Comparison of ENCODE assay signal across 13 mouse cellular contexts in genomic region chr13:111099252-111099651, GRCm38 (mm10).
DNase-seq lines count a peak whose midpoint lies in the region; ATAC-seq and TF ChIP-seq lines count a peak whose summit lies in the region.
"Had no signal": no experiment of that assay in that cellular context is flagged by ENCODE, and none has a peak within 500 bp of the region (broad histone marks: within the 10 kb centered on the region; RNA-seq: fewer than 3 reads in every experiment).

No protein-coding gene starts in this region.

- H3K4me3 ChIP-seq in lung, embryonic 14.5 days (ENCODE audit: low read depth, low read length), result no peak overlapping the region
- no peak overlapping the region for H3K4me3 ChIP-seq in heart, postnatal 0 days (ENCODE audit: low read depth, low read length)
- H3K4me3 ChIP-seq: limb, embryonic 13.5 days; midbrain, embryonic 12.5 days had no signal

- H3K36me3 ChIP-seq in lung, embryonic 14.5 days (ENCODE audit: insufficient read depth), result no peaks in the 10 kb centered on the region
- H3K36me3 ChIP-seq in heart, postnatal 0 days (replicated peaks; ENCODE audit: control insufficient read depth, insufficient read depth, low read length), result no peaks in the 10 kb centered on the region
- H3K36me3 ChIP-seq: G1E; limb, embryonic 13.5 days; midbrain, embryonic 12.5 days had no signal

- no peaks in the 10 kb centered on the region for H3K4me1 ChIP-seq in lung, embryonic 14.5 days (ENCODE audit: insufficient read depth)
- H3K4me1 ChIP-seq in heart, postnatal 0 days (ENCODE audit: control insufficient read depth, insufficient read depth), result no peaks in the 10 kb centered on the region
- H3K4me1 ChIP-seq: limb, embryonic 13.5 days; midbrain, embryonic 12.5 days had no signal

- no peak; the same call in 1 of the 2 replicates for ATAC-seq in lung, embryonic 14.5 days (ENCODE audit: insufficient read depth)
- peak; percentile 78 for ATAC-seq in heart, postnatal 0 days (ENCODE audit: insufficient read depth, low read depth)
- ATAC-seq: forebrain, embryonic 16.5 days; intestine, postnatal 0 days had no signal

- TF ChIP-seq CTCF in lung, embryonic 14.5 days (IDR thresholded peaks at IDR 0.05; ENCODE audit: low read depth), result no peak
- no peak for TF ChIP-seq CTCF in heart, postnatal 0 days (IDR thresholded peaks at IDR 0.05; ENCODE audit: low read depth)

- H3K4me2 ChIP-seq in lung, embryonic 14.5 days, result no peak overlapping the region
- H3K4me2 ChIP-seq in heart, postnatal 0 days (ENCODE audit: low read depth, low read length), result peak overlapping the region; percentile 15; the same call in 1 of the 2 replicates
- H3K4me2 ChIP-seq: limb, embryonic 13.5 days; midbrain, embryonic 12.5 days had no signal

- no peak for TF ChIP-seq EP300 in heart, postnatal 0 days (IDR thresholded peaks at IDR 0.05; ENCODE audit: low read depth)

- H3K9me3 ChIP-seq in lung, embryonic 14.5 days (ENCODE audit: low read depth, low read length), result no peaks in the 10 kb centered on the region
- H3K9me3 ChIP-seq in heart, postnatal 0 days (replicated peaks; ENCODE audit: control insufficient read depth, low read length), result no peaks in the 10 kb centered on the region
- H3K9me3 ChIP-seq: G1E; limb, embryonic 13.5 days; midbrain, embryonic 12.5 days had no signal

- no peak overlapping the region for H3K9ac ChIP-seq in lung, embryonic 14.5 days
- no peak overlapping the region for H3K9ac ChIP-seq in heart, postnatal 0 days (replicated peaks; ENCODE audit: low read depth, low read length)
- H3K9ac ChIP-seq: limb, embryonic 13.5 days; midbrain, embryonic 12.5 days had no signal

- WGBS in lung, embryonic 14.5 days, result 76% methylated on average over 6 of the region's 6 CpGs
- 30% methylated on average over 6 of the region's 6 CpGs for WGBS in heart, postnatal 0 days

- no peaks in the 10 kb centered on the region for H3K27me3 ChIP-seq in lung, embryonic 14.5 days (ENCODE audit: insufficient read depth, low read length)
- no peaks in the 10 kb centered on the region for H3K27me3 ChIP-seq in heart, postnatal 0 days (ENCODE audit: control insufficient read depth, insufficient read depth, low read length)
- H3K27me3 ChIP-seq: limb, embryonic 13.5 days; midbrain, embryonic 12.5 days had no signal

- H3K27ac ChIP-seq in lung, embryonic 14.5 days (ENCODE audit: low read depth), result no peak overlapping the region
- H3K27ac ChIP-seq in heart, postnatal 0 days (ENCODE audit: low read depth), result no peak overlapping the region
- H3K27ac ChIP-seq: limb, embryonic 13.5 days; midbrain, embryonic 12.5 days had no signal

- peak; percentile 15 for DNase-seq in lung, embryonic 14.5 days
- DNase-seq in lung, postnatal 4 days, result no peak
- DNase-seq in frontal cortex, postnatal 14 days (ENCODE audit: low spot score in 2 of 2), result peak; percentile 23 to 29
- DNase-seq in heart, postnatal 0 days (ENCODE audit: low spot score), result peak; percentile 56
- peak; percentile 21 for DNase-seq in right cerebral cortex, postnatal 14 days
- no peak for DNase-seq in cerebellum, postnatal 25 days
- no peak for DNase-seq in spleen, adult 12 weeks (ENCODE audit: low spot score)
- DNase-seq: embryo, embryonic 11 days had no signal

Comparison
In these comparisons a context has a peak if more than half of its experiments do, and no peak if none do; other contexts are left out.
1. DNase-seq: peak in lung, embryonic 14.5 days (single experiment), frontal cortex, postnatal 14 days (2 of 2), heart, postnatal 0 days (single experiment) and right cerebral cortex, postnatal 14 days (single experiment); none in lung, postnatal 4 days (0 of 2), cerebellum, postnatal 25 days (0 of 2) and spleen, adult 12 weeks (single experiment).